Mouse (Mus musculus) heart, postnatal 0 days (tissue): ENCODE measurements around the gene Tasp1.

ENCODE experiments used
- CTCF ChIP-seq: IDR thresholded peaks from 2 replicates; pipeline ENCODE4 v1.5.1; 2016; ENCODE audit warnings: antibody characterized with exemption, control low read depth, low read depth
- EP300 ChIP-seq: IDR thresholded peaks from 2 replicates; pipeline ENCODE4 v1.6.1; 2016; ENCODE audit warnings: antibody characterized with exemption, low read depth

DNA sequence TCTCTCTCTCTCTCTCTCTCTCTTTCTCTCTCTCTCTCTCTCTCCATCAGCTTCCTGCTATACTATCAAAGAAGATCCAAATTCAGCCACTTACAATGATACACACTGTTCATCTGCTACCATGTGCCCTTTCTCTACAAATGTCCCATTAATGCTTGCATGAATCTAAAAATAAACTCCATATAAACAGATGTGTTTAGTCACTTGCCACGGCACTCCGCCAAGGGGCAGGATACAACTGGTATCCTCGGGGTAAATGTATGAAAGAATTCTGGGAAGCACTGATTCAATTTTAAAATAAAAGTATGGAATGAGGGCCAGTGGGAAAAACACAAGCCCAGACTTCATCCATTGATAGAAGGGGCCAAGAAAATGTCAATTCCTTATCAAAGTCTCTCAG is 33.4 kb upstream of the Tasp1 start:
- TF ChIP-seq EP300 (no peak), CTCF (no peak)
